Mouse (Mus musculus) layer of hippocampus, adult 2 months (tissue): Measurements from ENCODE around the gene Hmga1. TPM values are rescaled to one million over a fixed set of nuclear protein-coding genes. Genes with fewer than 3 reads are reported as not detected.

ENCODE experiments used
- DNase-seq, 2 experiments: peaks; one replicate each; pipeline ENCODE4 v3.0.0; 2022; ENCODE audit warnings: low spot score in 2 of 2
- H3K27ac ChIP-seq: fragments of 200-600 bp; 2 replicates; pipeline ENCODE4 v1.8.1; 2022
- H3K4me3 ChIP-seq: fragments of 200-600 bp; 2 replicates; pipeline ENCODE4 v1.8.1; 2022; ENCODE audit warnings: mild to moderate bottlenecking
- CTCF ChIP-seq: fragments of 200-600 bp; conservative IDR thresholded peaks from 2 replicates; pipeline ENCODE4 v1.8.1; 2022; ENCODE audit warnings: antibody characterized with exemption, mild to moderate bottlenecking, moderate library complexity
- total RNA-seq, 2 experiments: library from RNA; stranded (reverse); gene quantifications; 2 replicates each; pipeline ENCODE4 v1.2.3; 2021

Gene Hmga1
- total RNA-seq, 2 experiments from 2014 or later: 30.5 to 38.2 TPM

GRCm38 (mm10) chr17:27541261-27541660 is 15.0 kb upstream of the Hmga1 start:
- no peak for TF ChIP-seq CTCF
- H3K27ac ChIP-seq: no peak overlapping the region
- no peak overlapping the region for H3K4me3 ChIP-seq
- no peak for DNase-seq

- Histone ChIP-seq H3K4me3 (no peak overlapping the region), H3K27ac (no peak overlapping the region)
- no peak for TF ChIP-seq CTCF
- DNase-seq: no peak
Observed at GRCm38 (mm10) chr17:27541984-27542383, 14.3 kb upstream of the Hmga1 start.

- no peak for DNase-seq
Observed at GRCm38 (mm10) chr17:27544551-27544950, 11.7 kb upstream of the Hmga1 start.

GRCm38 (mm10) chr17:27545991-27546390 is 10.3 kb upstream of the Hmga1 start:
- no peak overlapping the region for H3K27ac ChIP-seq
- no peak for DNase-seq
- no peak for TF ChIP-seq CTCF
- H3K4me3 ChIP-seq: no peak overlapping the region

More at GRCm38 (mm10) chr17:27544551-27544950, 11.7 kb upstream of the Hmga1 start:
- no peak overlapping the region for H3K4me3 ChIP-seq
- no peak for TF ChIP-seq CTCF
- H3K27ac ChIP-seq: peak overlapping the region; percentile 43; the same call in 1 of the 2 replicates

- Histone ChIP-seq H3K4me3 (no peak overlapping the region), H3K27ac (no peak overlapping the region)
- no peak for DNase-seq
- TF ChIP-seq CTCF: no peak
Observed at GRCm38 (mm10) chr17:27546574-27547085, 9.7 kb upstream of the Hmga1 start.

- Histone ChIP-seq H3K27ac (no peak overlapping the region), H3K4me3 (no peak overlapping the region)
- TF ChIP-seq CTCF: no peak
- no peak for DNase-seq
Observed at GRCm38 (mm10) chr17:27547253-27547868, 8.9 kb upstream of the Hmga1 start.

GRCm38 (mm10) chr17:27549234-27549633 is 7.1 kb upstream of the Hmga1 start:
- TF ChIP-seq CTCF: no peak
- DNase-seq: no peak
- no peak overlapping the region for H3K4me3 ChIP-seq
- H3K27ac ChIP-seq: peak overlapping the region; percentile 65

- H3K27ac ChIP-seq: no peak overlapping the region
- no peak for TF ChIP-seq CTCF
- no peak for DNase-seq
- H3K4me3 ChIP-seq: no peak overlapping the region
Observed at GRCm38 (mm10) chr17:27551393-27551940, 4.8 kb upstream of the Hmga1 start.

- peak overlapping the region; percentile 48; the same call in 1 of the 2 replicates for H3K27ac ChIP-seq
- TF ChIP-seq CTCF: no peak
- no peak overlapping the region for H3K4me3 ChIP-seq
- DNase-seq: no peak
Observed at GRCm38 (mm10) chr17:27552215-27553201, 3.8 kb upstream of the Hmga1 start.

GRCm38 (mm10) chr17:27554062-27554960 is 2.0 kb upstream of the Hmga1 start:
- no peak for DNase-seq
- H3K27ac ChIP-seq: no peak overlapping the region
- TF ChIP-seq CTCF: no peak
- H3K4me3 ChIP-seq: no peak overlapping the region

- Histone ChIP-seq H3K4me3 (peak overlapping the region; percentile 93; the same call in 1 of the 2 replicates), H3K27ac (no peak overlapping the region)
- DNase-seq: no peak
- no peak for TF ChIP-seq CTCF
Observed at GRCm38 (mm10) chr17:27555075-27555511, 1.2 kb upstream of the Hmga1 start.
